Mouse (Mus musculus) thymus, postnatal 14 days (tissue): ENCODE results near the gene Pigq.

ENCODE experiments used
- DNase-seq: peaks from one replicate; pipeline ENCODE4 v3.0.0; 2021

Gene Pigq

DNA sequence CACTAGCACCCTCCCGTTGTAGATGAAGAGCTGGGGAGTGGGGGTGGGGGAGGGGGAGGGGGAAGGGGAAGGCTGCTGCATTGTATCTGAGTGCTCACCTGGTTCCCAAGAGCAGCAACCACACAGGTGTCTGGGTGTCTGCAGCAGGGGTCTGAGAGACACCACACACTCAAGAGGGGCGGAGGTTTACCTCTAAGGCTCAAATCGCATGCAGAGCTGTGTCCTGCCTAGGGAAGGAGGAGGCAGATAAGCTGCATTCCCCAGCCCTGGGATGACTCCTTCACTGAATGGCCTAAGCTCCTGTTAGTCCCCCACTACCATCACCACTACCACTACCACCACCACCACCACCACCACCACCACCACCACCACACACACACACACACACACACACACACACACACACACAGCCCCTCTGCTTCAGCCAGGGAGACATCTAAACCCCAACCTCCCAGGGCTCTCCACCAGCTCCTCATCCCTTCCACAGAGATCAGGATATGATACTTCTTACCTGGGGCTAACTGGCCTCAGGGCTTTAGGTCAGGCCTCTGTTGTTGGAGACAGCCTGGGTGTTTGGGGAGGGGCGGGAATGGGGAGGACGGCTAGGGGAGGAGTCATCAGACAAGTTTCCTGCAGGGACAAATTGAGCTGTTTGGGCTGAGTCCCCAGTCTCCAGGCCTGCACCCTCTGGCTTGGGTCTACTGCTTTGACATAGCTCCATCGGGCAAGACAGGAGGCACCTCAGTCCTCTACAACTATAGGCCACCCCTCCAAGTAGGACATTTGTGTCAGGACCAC lies at the start of gene Pigq, which contains the start of gene Nhlrc4:
Pigq (minus strand) TSS at position 571 of the 798 bp plus-strand sequence.
Nhlrc4 (minus strand) TSS at position 596 of the 798 bp plus-strand sequence.
- no peak for DNase-seq

DNA sequence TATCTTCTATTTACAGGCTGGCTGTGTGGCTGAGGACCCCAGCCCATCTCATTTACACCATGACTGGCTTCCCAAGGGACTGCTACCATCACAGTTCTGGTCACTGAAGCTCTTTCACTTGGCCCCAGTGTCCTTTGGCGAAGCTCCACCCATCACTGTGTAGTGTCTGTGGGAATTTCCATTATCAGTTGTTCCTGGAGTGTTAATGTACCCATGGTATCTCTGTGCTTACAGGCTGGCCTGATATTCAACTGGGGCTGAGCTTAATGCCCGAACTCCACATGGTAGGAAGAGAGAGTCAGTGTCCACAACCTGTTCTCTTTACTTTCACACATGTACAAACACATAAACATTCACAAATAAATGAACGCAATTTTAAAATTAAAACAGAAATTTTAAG lies 48.8 kb upstream of the Pigq start:
- DNase-seq = no peak

DNA sequence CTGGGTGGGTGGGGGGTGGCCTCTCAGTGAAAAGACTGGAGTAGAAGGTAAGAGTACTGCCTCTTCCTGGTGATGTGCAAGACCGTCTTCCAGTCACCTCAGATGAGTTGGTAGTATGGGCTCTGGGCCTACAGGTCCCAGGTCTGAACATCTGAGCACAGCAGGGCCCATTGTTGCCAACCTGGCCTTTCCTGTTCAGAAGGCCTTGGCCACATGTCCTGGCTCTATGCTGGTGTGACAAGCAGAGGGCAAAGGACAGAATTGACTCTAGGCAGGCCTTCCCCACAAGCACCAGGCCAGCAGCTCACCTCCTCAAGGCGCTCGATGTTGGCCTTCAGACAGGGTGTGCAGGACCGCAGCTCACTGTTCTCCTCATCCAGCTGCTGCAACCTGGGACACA lies 47.5 kb upstream of the Pigq start:
- no peak for DNase-seq

DNA sequence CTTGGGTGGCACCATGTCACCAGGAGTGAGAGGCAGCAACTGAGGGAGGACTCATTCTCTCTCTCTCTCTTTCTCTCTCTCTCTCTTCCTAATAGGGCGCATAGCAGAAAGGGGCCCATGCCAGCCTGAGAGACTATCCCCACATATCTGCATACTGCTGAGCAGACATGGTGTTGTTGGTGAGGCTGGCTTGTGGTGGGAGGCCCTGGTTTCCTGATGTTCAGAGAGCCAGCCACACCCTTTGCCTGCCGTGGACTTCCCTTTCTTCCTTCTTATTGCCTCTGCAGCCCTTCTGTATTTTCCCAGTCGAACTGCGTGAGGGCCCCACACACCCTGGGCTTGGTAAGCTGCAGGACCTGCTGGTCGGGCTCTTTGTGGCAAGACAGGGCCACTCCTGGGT lies 45.6 kb upstream of the Pigq start:
- DNase-seq = no peak

DNA sequence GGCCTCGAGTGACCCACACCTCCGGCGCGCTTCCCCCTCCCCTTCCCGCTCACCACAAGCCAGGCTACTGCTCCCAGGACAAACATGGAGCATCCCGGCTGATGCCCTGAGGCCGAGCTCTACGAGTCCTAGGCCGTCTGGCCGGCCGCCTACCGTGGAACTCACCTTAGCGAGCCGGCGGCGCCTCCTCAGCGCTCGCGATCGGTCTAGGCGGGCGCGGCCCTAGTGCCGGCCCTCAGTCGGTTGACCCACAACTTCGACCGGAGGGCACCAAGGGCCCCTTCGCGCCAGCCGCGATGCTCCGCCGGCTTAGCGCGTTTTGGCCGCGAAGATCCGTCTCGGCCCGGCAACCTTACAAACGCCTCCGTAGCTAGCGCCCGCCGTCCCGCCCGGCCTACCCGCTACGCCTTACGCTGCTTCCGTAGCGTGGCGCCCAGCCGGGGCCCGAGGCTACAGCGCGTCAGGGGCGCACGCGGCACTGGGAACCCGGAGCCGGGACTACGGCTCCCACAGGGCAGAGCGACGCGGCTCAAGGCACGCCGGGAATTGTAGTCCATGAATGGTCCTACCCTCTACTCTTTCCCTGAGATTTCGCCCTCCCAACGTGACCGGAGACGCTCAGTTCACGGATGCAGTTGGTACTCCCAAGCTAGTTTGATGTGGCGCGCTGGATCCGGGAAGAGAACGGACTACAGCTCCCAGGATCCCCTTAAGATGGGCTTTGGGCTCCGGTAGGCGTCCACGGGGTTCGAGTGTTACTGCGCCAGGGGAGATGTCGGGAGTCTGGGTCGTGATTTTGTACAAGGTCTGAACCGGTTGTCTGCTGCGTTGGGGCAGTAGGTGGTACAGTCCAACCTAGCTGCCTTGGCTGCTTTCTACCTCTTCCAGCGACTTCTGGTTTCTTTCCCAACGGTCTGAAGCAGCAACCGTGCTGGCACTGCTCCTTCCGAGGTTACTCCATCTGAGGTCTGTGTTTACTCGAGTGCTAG lies 40.9 kb upstream of the Pigq start, which contains the start of gene Capn15:
Capn15 (minus strand) TSS at position 491 of the 989 bp plus-strand sequence.
- peak; percentile 93 for DNase-seq

DNA sequence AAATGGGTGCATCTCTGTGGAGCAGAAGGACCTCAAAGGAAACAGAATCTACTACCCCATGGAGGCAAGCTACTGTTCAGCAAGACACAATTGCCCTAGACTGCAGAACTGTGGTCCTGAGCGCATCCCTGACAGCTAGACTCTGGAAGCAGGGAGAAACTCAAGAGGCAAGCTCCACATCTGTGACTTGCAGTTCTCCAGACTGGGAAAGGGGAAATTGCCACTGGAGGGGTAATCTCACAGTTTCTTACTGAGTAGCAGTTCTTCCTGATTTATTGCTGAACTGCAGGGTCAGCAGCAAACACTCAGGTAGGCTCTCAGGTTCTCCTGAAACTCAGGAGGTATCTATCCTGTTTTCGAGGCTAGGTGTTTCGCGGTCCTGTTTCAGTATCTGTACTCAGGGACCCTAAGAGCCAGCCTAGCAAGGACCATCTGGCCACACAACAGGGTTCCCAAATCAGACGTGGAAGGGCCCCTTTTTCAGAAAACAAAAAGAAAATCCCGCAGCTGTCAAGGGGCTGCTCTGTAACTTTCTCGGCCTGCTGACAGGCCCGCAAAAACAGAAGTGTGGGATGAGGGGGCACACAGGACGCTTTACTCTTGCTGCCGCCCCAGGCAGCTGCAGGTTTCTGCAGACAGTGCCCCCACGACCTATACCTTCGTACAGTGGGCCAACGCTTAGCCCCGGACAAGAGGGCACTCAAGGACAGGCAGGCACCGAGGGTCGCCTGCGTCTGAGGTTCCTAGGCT lies 40.0 kb upstream of the Pigq start:
- DNase-seq = no peak

DNA sequence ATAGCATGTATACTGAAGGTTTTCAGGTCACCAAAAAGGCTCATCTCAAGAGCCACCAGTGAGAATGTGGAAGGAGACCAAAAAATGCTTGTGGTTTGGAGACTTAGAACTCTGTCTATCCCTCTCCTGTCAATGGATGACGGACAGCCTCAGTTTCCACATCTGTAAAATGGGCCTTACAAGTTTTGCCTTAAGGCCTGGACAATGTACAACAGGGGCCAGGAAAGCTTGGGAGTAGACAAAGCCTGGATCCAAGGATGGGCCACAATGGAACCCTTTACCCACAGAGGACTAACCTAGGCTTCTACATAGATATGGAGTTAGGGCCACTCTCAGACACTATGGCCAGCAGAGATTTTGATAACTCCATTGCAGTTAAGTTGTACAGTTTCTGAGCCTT lies 39.3 kb upstream of the Pigq start:
- no peak for DNase-seq

DNA sequence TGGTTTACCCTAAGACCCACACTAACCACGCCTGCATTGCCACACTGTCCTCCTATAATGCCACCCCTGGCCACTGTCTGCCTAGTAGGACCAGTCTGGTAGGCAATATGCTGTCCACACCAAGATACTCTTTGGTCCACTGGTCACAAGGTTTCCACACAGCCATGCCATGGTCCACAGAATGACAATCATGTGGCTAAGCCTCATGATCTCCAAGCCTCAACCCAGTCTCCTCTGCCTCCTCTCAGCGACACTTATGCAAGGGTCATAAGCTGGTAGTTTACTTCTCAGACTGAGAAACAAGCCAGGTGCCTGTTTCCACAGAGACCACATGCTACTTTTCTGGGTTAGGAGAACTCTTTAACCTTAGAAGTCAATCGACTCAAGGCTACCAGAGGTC lies 38.2 kb upstream of the Pigq start:
- DNase-seq = no peak

DNA sequence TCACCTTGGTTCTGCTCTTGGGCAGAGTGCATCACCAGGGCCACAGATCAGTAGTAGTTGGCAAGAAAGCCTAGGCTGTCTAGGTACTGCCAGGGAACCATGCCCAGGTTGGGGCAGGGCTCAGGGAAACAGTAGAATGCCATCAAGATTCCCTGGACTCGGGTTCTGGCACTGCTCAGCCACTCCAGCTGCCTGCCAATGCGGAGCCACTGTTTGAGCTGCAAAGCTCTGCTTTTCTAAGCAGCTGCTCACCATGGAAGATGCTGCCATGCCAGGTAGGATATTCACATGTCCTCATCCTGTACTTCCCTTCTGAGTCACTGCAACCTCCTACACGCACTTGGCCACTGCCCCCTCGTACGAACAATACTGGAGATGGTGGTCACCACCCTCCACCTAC lies 36.1 kb upstream of the Pigq start:
- DNase-seq = no peak

DNA sequence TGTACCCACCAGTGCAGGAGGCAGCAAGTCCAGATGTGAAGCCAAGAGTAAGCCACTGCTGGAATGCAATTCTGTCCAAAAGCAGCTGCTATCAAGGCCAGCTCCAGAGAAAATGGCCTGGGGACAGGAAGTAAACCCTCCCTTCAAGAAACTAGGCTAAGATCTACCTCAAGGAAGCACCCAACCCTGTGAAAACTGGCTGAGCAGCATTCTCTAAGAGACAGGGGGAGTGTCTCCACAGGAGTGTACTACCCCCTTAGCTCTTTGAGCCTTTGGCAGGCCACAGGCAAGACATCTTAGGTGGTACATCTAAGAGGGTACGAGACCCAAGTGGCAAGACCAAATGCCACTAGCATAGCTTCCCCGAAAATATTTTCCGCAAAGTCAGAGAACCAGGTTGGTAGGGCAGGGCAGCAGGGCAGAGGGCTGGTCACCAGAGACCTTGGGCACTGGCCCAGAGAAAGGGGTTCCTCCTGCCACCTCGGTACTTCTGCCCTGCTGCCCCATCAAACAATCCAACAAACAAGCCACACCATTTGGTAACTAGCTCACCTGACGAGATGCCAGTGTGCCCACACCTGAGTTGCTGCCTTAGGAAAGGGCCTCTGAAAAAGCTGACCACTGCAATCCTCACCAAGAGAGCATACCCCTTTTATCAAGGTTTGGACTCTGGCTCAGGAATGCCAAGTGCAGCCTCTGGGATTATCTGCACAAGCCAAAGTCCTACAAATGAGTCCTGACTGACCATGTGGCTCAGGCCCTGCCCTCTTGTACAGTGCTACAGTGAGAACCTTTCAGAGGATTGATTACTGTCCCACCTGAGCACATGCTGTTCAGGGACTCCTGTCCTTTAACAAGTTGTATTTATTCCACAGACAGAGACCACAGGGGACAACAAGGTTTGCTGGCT lies 35.3 kb upstream of the Pigq start:
- DNase-seq = no peak

DNA sequence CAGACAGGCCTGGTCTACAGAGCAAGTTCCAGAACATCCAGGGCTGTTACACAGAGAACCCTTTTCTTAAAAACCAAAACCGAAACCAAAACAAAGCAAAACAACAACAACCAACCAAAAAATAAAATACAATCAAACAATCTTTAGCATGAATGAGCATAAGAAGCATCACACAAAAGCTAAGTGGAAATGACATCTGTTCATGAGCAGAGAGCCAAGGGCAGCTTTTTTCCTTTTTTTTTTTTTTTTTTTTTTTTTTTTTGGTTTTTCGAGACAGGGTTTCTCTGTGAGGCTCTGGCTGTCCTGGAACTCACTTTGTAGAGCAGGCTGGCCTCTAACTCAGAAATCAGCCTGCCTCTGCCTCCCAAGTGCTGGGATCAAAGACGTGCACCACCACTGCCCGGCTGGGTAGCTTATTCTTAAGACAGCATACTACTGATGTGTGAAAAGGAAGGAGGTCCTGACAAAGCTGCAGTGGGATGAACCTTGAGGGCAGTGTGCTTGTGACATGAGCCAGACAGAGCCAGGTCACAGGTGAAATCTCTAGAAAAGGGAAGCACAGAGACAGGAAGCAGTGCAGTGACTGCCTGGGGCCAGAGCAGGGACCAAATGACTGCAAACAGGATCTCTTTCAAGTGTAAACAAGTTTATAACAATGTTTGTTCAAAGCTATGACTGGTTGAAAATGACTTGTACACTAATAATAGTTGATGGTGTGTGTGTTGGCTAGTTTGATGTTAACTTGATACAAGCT lies 26.4 kb upstream of the Pigq start:
- DNase-seq = no peak

DNA sequence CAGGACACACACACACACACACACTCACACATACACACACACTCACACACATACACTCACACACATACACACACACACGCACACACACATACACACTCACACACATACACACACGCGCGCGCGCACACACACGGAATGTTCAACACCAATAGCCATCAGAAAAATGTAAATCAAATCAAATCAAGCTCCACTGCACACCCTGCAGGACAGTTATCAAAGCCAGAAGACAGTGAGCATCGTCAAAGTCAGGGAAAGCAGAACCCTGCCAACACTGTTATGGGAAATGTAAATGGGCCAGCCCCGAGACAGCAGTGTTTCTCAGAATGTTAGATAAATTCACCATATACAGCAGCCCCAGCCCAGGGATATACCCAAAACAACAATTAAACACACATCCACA lies 25.7 kb upstream of the Pigq start:
- no peak for DNase-seq

DNA sequence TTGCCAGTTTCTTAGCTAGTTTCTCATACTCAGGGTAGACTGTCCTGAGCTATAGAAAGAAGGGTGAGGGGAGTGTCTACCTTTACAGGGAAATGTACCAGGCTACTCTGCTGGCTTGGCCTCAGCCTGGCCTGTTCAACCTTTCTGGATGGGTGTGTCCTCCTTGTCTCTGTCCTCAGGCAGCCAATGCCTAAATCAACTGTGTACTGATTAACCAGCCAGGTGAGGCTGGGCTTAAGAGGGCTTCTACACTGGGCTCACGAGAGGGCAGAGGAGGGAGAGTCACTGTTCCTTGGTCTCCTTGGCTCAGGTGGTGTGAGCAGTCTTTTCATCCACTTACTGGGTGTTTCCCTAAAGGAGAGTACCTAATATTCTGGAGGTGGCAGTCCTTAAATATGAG lies 23.4 kb upstream of the Pigq start:
- DNase-seq = no peak

DNA sequence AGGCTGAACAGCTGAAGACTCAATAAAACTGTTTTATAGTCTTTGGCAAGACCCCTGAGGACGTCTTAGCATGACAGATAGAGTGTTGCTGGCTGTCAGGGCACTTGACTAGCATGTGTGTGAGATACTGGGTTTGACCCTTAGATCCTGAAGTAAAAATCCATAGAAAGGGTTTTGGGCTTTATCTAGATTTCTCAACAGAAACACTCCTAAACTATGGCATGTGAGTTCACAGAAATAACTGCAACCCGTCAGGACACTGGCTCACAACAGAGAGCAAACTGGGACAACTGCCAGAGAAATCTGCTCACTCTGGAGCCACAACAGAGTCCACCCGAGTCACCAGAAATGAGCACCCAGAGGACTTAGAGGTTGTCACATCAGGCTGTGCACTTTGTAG lies 22.9 kb upstream of the Pigq start:
- no peak for DNase-seq

DNA sequence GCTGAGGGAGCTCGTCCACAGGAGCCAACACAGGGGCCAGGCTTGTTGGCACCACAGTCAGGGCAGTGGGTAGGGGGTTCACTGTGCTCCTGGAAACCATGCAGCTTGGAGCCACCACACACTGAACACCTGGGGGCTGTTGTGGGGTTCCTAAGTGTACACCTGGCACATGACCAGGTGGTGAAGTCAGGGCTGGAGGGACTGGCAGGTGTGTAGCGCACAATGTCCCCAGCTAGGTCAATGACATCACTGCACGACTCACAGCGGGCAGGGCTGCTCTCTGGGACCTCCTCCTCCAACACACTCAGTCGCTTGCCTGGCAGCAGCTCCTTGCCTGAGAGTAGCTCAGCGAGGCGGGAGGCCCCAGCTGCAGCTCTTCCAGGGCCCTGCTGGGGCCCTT lies 19.5 kb upstream of the Pigq start:
- no peak for DNase-seq

DNA sequence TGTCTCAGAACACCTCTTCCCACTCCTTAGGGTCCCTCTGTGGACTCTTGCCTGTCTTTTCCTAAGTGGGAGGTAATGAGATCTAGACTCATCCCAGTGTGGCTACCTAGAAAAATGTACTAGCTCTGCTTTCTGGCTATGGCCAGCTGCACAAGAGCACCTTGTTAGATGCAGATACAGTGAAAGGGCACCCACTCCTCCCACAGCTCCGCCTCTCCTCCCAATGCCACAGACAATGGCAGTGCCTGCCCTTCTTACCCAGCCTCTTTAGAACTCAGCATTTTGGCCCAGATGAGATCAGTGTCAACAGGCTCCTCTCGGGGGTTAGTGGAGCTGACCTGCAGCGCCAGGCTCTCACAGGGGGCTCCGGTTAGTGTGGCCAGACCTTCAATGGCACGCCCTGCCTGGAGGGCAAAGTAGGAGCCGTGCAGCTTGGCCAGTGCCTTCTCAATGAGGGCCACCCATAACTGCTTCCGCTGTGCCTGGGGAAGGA lies 17.7 kb upstream of the Pigq start:
- no peak for DNase-seq

DNA sequence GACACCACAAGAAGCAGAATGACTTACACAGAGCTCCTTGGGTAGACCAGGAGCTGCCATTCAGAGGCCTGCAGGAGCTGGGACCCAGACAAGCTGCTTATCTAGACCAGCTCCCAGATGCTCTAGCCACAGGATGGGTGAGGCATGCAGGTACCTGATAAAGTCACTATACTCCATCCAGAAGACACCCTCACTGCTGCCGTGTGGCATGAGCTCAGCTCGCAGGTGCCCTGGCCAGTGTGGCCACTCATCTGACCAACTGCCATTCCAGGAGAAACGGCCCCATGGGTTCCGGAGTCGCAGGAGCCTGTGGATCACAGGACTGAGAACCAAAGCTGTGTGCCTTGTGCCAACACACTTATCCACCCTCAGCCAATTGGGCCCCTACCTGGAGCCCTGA lies 16.8 kb upstream of the Pigq start:
- no peak for DNase-seq

DNA sequence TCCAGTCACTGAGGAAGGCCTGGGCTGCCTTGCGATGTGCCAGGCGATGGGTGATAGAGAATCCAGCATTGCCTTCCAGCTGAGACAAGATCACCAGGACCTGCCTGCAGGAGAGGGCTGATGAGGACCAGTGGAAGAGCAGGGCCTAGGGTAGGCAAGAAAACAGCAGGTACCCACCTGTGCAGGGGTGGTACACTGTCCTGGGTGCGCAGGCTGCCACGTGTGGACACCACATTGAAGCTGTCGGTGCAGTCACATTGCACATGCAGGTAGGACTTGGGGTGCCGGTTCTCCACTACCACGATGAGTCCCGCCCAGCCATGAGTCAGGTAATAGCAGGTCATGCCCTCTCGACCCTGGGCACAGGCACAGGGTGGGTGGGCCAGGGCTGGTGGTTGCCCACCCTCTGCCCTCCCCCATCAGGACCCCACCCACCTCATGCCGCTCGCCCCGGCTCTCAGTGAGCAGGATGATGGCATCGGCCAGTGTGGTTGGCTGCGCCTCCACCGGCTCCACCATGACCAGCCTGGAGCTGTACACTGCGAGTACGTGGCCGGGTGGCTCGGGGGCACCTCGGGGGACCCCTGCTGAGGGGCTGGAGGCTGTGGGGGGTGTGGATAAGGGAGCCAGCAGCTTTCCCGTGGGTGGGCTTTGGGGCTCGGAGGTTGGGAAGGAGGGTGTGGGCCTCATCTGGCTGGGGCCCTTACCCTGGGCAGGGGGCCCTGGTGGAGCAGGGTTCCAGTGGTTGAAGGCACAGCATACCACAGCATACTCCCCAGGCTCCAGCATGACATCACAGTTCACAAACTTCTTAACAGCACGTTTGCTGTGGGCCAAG lies 15.1 kb upstream of the Pigq start:
- DNase-seq = no peak

DNA sequence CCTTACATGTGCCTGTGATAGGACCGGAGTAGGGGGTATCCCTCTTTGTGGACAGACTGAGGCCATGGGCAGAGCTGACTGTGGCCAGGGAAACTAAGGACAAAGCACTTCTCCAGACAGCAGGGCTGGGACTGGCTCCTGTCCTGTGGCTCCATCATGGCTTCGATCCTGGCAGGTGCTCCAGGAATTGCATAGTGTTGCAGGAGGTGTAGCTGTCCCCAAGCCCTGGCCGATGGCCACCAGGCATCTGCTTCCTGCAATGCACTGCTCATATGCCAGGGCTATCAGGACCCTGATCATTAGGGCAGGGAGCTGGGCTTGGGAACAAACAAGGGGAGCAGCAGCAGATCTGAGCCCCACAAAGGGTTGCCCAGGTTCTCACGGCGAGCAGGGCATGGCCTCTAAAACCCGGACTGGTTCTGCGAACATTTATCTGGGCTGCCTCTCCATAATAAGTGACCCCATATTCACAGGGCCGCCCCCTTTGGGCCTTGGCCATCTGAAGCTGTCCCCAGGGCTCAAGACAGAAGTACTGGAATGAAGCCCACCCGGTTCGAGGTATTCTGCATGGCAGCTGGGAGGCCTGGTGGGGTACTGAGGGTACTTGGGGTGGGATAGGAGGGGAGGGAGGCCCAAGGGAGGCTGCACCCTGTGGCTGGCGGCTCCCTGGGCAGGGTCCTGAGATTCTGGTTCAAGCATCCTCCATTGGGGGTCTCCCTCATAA lies 14.2 kb upstream of the Pigq start:
- DNase-seq = no peak
